Mouse (Mus musculus) heart, embryonic 11.5 days (tissue): ENCODE measurements around the gene Ltbp1. TPM values are rescaled to one million over a fixed set of nuclear protein-coding genes. Genes with fewer than 3 reads are reported as not detected.

Experiments
- ATAC-seq: fragments of 200-750 bp; cut with Nextera tagmentation; replicated peaks from 2 replicates; pipeline ENCODE4 v1.8.0; 2017; ENCODE audit warnings: moderate library complexity; ENCODE audit not compliant: insufficient number of reproducible peaks, low FRiP score, low TSS enrichment
- H3K27ac ChIP-seq: fragments of 300-500 bp; sonication (generic); 2 replicates; pipeline ENCODE4 v1.5.1; 2014; ENCODE audit warnings: mild to moderate bottlenecking, low read depth, low read length
- H3K27me3 ChIP-seq: fragments of 300-500 bp; sonication (generic); 2 replicates; pipeline ENCODE4 v1.6.1; 2014; ENCODE audit warnings: mild to moderate bottlenecking, low read length, mixed read lengths; ENCODE audit not compliant: control insufficient read depth, insufficient read depth
- H3K36me3 ChIP-seq: fragments of 300-500 bp; sonication (generic); 2 replicates; pipeline ENCODE4 v1.6.1; 2014; ENCODE audit warnings: mild to moderate bottlenecking, low read length, moderate library complexity, mixed read lengths; ENCODE audit not compliant: control insufficient read depth, insufficient read depth
- H3K4me1 ChIP-seq: fragments of 300-500 bp; sonication (generic); 2 replicates; pipeline ENCODE4 v1.6.1; 2014; ENCODE audit warnings: low read length; ENCODE audit not compliant: control insufficient read depth, insufficient read depth
- H3K4me2 ChIP-seq: fragments of 300-500 bp; sonication (generic); 2 replicates; pipeline ENCODE4 v1.6.1; 2014; ENCODE audit warnings: mild to moderate bottlenecking, moderate library complexity
- H3K4me3 ChIP-seq: fragments of 300-500 bp; sonication (generic); 2 replicates; pipeline ENCODE4 v1.5.1; 2014; ENCODE audit warnings: low read depth, low read length
- H3K9ac ChIP-seq: fragments of 300-500 bp; sonication (generic); 2 replicates; pipeline ENCODE4 v1.6.1; 2014; ENCODE audit warnings: mild to moderate bottlenecking, low read depth, low read length, moderate library complexity
- H3K9me3 ChIP-seq: fragments of 300-500 bp; sonication (generic); replicated peaks from 2 replicates; pipeline ENCODE4 v1.6.1; 2016; ENCODE audit warnings: low read length; ENCODE audit not compliant: control insufficient read depth
- WGBS: fragments of 180-500 bp; shearing (Covaris S2); extraction: QIAGEN DNeasy Blood & Tissue Kit; methylation state at CpG from one replicate; pipeline ENCODE4 v1.1.7; 2014; ENCODE audit not compliant: insufficient replicate concordance; 5-methylcytosine and 5-hydroxymethylcytosine counted together
- polyA plus RNA-seq: library from polyadenylated mRNA; unstranded; fragments of >200 nt; fragmentation: Nextera tagmentation; extraction: Ambion mirVana; gene quantifications from 2 replicates; pipeline ENCODE4 v1.2.1, GENCODE M21; 2014

Gene Ltbp1
- polyA plus RNA-seq, 1 experiment from 2014 or later, result 45.4 TPM

- Histone ChIP-seq H3K4me2 (peak overlapping the region; percentile 39), H3K27ac (peak overlapping the region; percentile 35; the same call in 1 of the 2 replicates)
- 44% methylated on average over 9 of the region's 9 CpGs for WGBS
These were observed 146.4 kb downstream of the Ltbp1 start for GRCm38 (mm10) chr17:75151800-75152199.

GRCm38 (mm10) chr17:75153088-75153487 is 147.7 kb downstream of the Ltbp1 start:
- 66% methylated on average over 6 of the region's 6 CpGs for WGBS
- Histone ChIP-seq H3K9ac (no peak overlapping the region), H3K27ac (no peak overlapping the region)

More at GRCm38 (mm10) chr17:75151800-75152199, 146.4 kb downstream of the Ltbp1 start:
- no peak for ATAC-seq
- H3K36me3 ChIP-seq, result no peaks in the 10 kb centered on the region
- peaks cover 18% of the 10 kb centered on the region for H3K4me1 ChIP-seq
- no peak overlapping the region for H3K4me3 ChIP-seq
- H3K9ac ChIP-seq, result peak overlapping the region; percentile 22; the same call in 1 of the 2 replicates
- no peaks in the 10 kb centered on the region for H3K9me3 ChIP-seq
- H3K27me3 ChIP-seq, result no peaks in the 10 kb centered on the region

GRCm38 (mm10) chr17:75158385-75158784 is 153.0 kb downstream of the Ltbp1 start:
- Histone ChIP-seq H3K9ac (no peak overlapping the region), H3K36me3 (no peaks in the 10 kb centered on the region), H3K27me3 (no peaks in the 10 kb centered on the region), H3K27ac (no peak overlapping the region), H3K4me2 (no peak overlapping the region), H3K9me3 (no peaks in the 10 kb centered on the region), H3K4me3 (no peak overlapping the region), H3K4me1 (peaks cover 9% of the 10 kb centered on the region; the same call in 1 of the 2 replicates)
- ATAC-seq, result no peak
- WGBS, result 65% methylated on average over 6 of the region's 6 CpGs

More at GRCm38 (mm10) chr17:75153088-75153487, 147.7 kb downstream of the Ltbp1 start:
- Histone ChIP-seq H3K4me3 (no peak overlapping the region), H3K4me1 (peaks cover 18% of the 10 kb centered on the region), H3K36me3 (no peaks in the 10 kb centered on the region), H3K27me3 (no peaks in the 10 kb centered on the region), H3K4me2 (no peak overlapping the region), H3K9me3 (no peaks in the 10 kb centered on the region)
- no peak for ATAC-seq

- WGBS, result 56% methylated on average over 8 of the region's 8 CpGs
- H3K9me3 ChIP-seq, result no peaks in the 10 kb centered on the region
- H3K27ac ChIP-seq, result no peak overlapping the region
- no peak overlapping the region for H3K4me3 ChIP-seq
- H3K4me2 ChIP-seq, result no peak overlapping the region
- peaks cover 7% of the 10 kb centered on the region; the same call in 1 of the 2 replicates for H3K4me1 ChIP-seq
- H3K27me3 ChIP-seq, result no peaks in the 10 kb centered on the region
- H3K36me3 ChIP-seq, result no peaks in the 10 kb centered on the region
- no peak overlapping the region for H3K9ac ChIP-seq
- no peak for ATAC-seq
These were observed 153.9 kb downstream of the Ltbp1 start for GRCm38 (mm10) chr17:75159066-75159787.

GRCm38 (mm10) chr17:75161062-75161461 is 155.7 kb downstream of the Ltbp1 start:
- no peak for ATAC-seq
- no peaks in the 10 kb centered on the region for H3K9me3 ChIP-seq
- no peak overlapping the region for H3K4me2 ChIP-seq
- H3K36me3 ChIP-seq, result no peaks in the 10 kb centered on the region
- H3K9ac ChIP-seq, result no peak overlapping the region
- H3K27ac ChIP-seq, result no peak overlapping the region
- WGBS, result 80% methylated on average over 10 of the region's 10 CpGs
- H3K27me3 ChIP-seq, result no peaks in the 10 kb centered on the region
- H3K4me3 ChIP-seq, result no peak overlapping the region
- peaks cover 14% of the 10 kb centered on the region; the same call in 1 of the 2 replicates for H3K4me1 ChIP-seq

- H3K4me2 ChIP-seq, result no peak overlapping the region
- no peaks in the 10 kb centered on the region for H3K27me3 ChIP-seq
- H3K36me3 ChIP-seq, result no peaks in the 10 kb centered on the region
- H3K9ac ChIP-seq, result no peak overlapping the region
- H3K4me1 ChIP-seq, result peaks cover 13% of the 10 kb centered on the region; the same call in 1 of the 2 replicates
- no peak for ATAC-seq
- H3K9me3 ChIP-seq, result no peaks in the 10 kb centered on the region
- H3K27ac ChIP-seq, result no peak overlapping the region
- 76% methylated on average over 4 of the region's 4 CpGs for WGBS
- H3K4me3 ChIP-seq, result no peak overlapping the region
These were observed 156.6 kb downstream of the Ltbp1 start for GRCm38 (mm10) chr17:75161931-75162330.

- no peak for ATAC-seq
These were observed 159.2 kb downstream of the Ltbp1 start for GRCm38 (mm10) chr17:75164566-75164965.

GRCm38 (mm10) chr17:75168572-75169200 is 163.3 kb downstream of the Ltbp1 start:
- 65% methylated on average over 3 of the region's 3 CpGs for WGBS
- Histone ChIP-seq H3K27me3 (no peaks in the 10 kb centered on the region), H3K4me1 (peaks cover 14% of the 10 kb centered on the region), H3K27ac (no peak overlapping the region), H3K9me3 (no peaks in the 10 kb centered on the region), H3K4me2 (no peak overlapping the region), H3K4me3 (no peak overlapping the region), H3K36me3 (no peaks in the 10 kb centered on the region), H3K9ac (no peak overlapping the region)
- no peak for ATAC-seq

More at GRCm38 (mm10) chr17:75164566-75164965, 159.2 kb downstream of the Ltbp1 start:
- Histone ChIP-seq H3K27ac (no peak overlapping the region), H3K36me3 (no peaks in the 10 kb centered on the region), H3K4me3 (no peak overlapping the region), H3K27me3 (no peaks in the 10 kb centered on the region), H3K9ac (no peak overlapping the region), H3K9me3 (no peaks in the 10 kb centered on the region), H3K4me2 (no peak overlapping the region), H3K4me1 (peaks cover 8% of the 10 kb centered on the region; the same call in 1 of the 2 replicates)
- 65% methylated on average over 5 of the region's 5 CpGs for WGBS
